Mouse (Mus musculus) liver, adult 2 months (tissue): ENCODE measurements around the gene Ddx58. TPM values are rescaled to one million over a fixed set of nuclear protein-coding genes. Genes with fewer than 3 reads are reported as not detected.

Experiments used
- DNase-seq: peaks from one replicate; pipeline ENCODE4 v3.0.0-alpha.2; 2011; ENCODE audit warnings: low read depth, low spot score; ENCODE audit errors: extremely low read depth
- H3K27ac ChIP-seq: fragments of 200-500 bp; replicated peaks from 2 replicates; pipeline ENCODE4 v1.5.1; 2012; ENCODE audit warnings: low read depth, mild to moderate bottlenecking, control low read depth, inconsistent platforms, low read length; ENCODE audit not compliant: insufficient read depth
- H3K27me3 ChIP-seq: fragments of 200-500 bp; 2 replicates; pipeline ENCODE4 v1.6.1; 2012; ENCODE audit warnings: mild to moderate bottlenecking, moderate library complexity, low read length, inconsistent platforms; ENCODE audit not compliant: control insufficient read depth, insufficient read depth
- H3K36me3 ChIP-seq: fragments of 200-500 bp; 2 replicates; pipeline ENCODE4 v1.6.1; 2012; ENCODE audit warnings: low read length, inconsistent platforms; ENCODE audit not compliant: control insufficient read depth, insufficient read depth
- H3K4me1 ChIP-seq: fragments of 200-500 bp; 2 replicates; pipeline ENCODE4 v1.6.1; 2011; ENCODE audit warnings: low read length; ENCODE audit not compliant: control insufficient read depth, insufficient read depth
- H3K4me3 ChIP-seq: fragments of 200-500 bp; 2 replicates; pipeline ENCODE4 v1.5.1; 2011; ENCODE audit warnings: low read depth, mild to moderate bottlenecking, control low read depth, low read length, moderate library complexity; ENCODE audit not compliant: insufficient read depth
- H3K79me2 ChIP-seq: fragments of 200-500 bp; 2 replicates; pipeline ENCODE4 v1.6.1; 2012; ENCODE audit warnings: inconsistent platforms, mild to moderate bottlenecking, low read length, moderate library complexity; ENCODE audit not compliant: control insufficient read depth, insufficient read depth
- H3K9ac ChIP-seq: fragments of 200-500 bp; 2 replicates; pipeline ENCODE4 v1.6.1; 2012; ENCODE audit warnings: low read depth, mild to moderate bottlenecking, control low read depth, inconsistent platforms, low read length
- CTCF ChIP-seq: fragments of 200-500 bp; IDR thresholded peaks from 2 replicates; pipeline ENCODE4 v1.5.1; 2011; ENCODE audit warnings: low read depth, low read length, control low read depth
- POLR2A ChIP-seq: fragments of 200-500 bp; IDR thresholded peaks from 2 replicates; pipeline ENCODE4 v1.6.1; 2011; ENCODE audit warnings: low read length, control low read depth; ENCODE audit not compliant: insufficient read depth; ENCODE audit errors: extremely low read depth
- WGBS: fragments of 180-500 bp; shearing (Covaris S2); methylation state at CpG from one replicate; pipeline ENCODE4 v1.1.7; 2018; 5-methylcytosine and 5-hydroxymethylcytosine counted together
- polyA plus RNA-seq: library from polyadenylated mRNA; depleted of rRNA; stranded (reverse); fragments of >200 nt; gene quantifications from 2 replicates; pipeline ENCODE4 v1.2.3, GENCODE M21; 2012
- total RNA-seq: library from RNA; depleted of rRNA; stranded (reverse); fragments of >200 nt; gene quantifications from 2 replicates; pipeline ENCODE4 v1.2.3, GENCODE M21; 2014

Ddx58 gene
- total and polyA plus RNA-seq, 2 experiments: 11.6 to 29.2 TPM

DNA sequence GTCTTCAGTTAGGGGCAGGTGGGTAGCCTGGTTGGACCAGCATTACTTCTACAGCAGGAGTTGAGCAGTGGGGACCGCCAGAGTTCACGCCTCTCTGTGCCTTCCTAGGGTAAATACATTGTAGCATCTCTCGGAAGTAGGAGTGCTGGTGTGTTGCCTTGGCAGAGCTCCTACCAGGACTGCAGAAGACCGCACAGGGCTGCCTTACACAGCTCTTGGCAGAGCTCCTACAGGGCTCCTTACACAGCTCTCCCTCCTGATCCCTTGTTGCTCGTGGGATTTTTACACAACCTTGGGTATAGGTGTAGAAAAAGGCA is 81.4 kb downstream of the Ddx58 start:
- Histone ChIP-seq H3K27ac (peak overlapping the region; percentile 70), H3K9ac (peak overlapping the region; percentile 14), H3K36me3 (no peaks in the 10 kb centered on the region), H3K4me3 (no peak overlapping the region), H3K79me2 (peaks cover 33% of the 10 kb centered on the region), H3K27me3 (no peaks in the 10 kb centered on the region), H3K4me1 (peaks cover 52% of the 10 kb centered on the region)
- 19% methylated on average over 5 of the region's 5 CpGs for WGBS
- peak; percentile 47 for DNase-seq
- no peak for TF ChIP-seq POLR2A

GRCm38 (mm10) chr4:40157500-40158223 is 82.0 kb downstream of the Ddx58 start:
- peak; percentile 71 for DNase-seq

GRCm38 (mm10) chr4:40156582-40157499 is 82.8 kb downstream of the Ddx58 start:
- Histone ChIP-seq H3K4me3 (no peak overlapping the region), H3K4me1 (peaks cover 57% of the 10 kb centered on the region), H3K36me3 (no peaks in the 10 kb centered on the region), H3K27ac (peak overlapping the region; percentile 70), H3K79me2 (peaks cover 27% of the 10 kb centered on the region), H3K9ac (peak overlapping the region; percentile 25), H3K27me3 (no peaks in the 10 kb centered on the region)
- 24% methylated on average over 18 of the region's 18 CpGs for WGBS
- DNase-seq: peak; percentile 75
- TF ChIP-seq CTCF: no peak
- no peak for TF ChIP-seq POLR2A

More at GRCm38 (mm10) chr4:40157500-40158223, 82.0 kb downstream of the Ddx58 start:
- H3K4me3 ChIP-seq: no peak overlapping the region
- H3K9ac ChIP-seq: peak overlapping the region; percentile 25
- H3K79me2 ChIP-seq: peaks cover 31% of the 10 kb centered on the region
- peaks cover 55% of the 10 kb centered on the region for H3K4me1 ChIP-seq
- TF ChIP-seq POLR2A (no peak), CTCF (no peak)
- H3K27me3 ChIP-seq: no peaks in the 10 kb centered on the region
- H3K36me3 ChIP-seq: no peaks in the 10 kb centered on the region
- peak overlapping the region; percentile 70 for H3K27ac ChIP-seq
- 31% methylated on average over 5 of the region's 5 CpGs for WGBS

DNA sequence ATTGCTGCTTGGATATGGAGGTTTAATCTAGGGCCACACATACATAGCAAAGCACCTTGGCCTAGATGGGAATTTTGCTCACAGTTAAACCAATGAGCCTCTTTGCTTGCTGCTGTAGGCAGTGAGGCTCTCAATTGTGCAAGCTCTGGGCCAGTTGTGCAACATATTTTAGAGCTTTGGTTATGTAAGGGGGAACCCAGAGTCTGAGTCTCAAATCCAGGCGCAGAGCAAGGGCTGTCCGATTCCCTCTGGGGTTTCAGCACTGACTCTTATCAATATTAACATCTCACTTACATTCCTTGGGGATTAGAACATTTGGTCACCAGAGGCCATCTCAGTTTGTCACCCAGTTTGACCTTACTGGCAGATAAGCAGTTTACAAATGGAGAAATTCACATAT is 83.5 kb downstream of the Ddx58 start:
- no peaks in the 10 kb centered on the region for H3K27me3 ChIP-seq
- H3K27ac ChIP-seq: peak overlapping the region; percentile 76
- 11% methylated on average over 2 of the region's 2 CpGs for WGBS
- DNase-seq: peak; percentile 95
- H3K9ac ChIP-seq: no peak overlapping the region
- no peak for TF ChIP-seq POLR2A
- no peak for TF ChIP-seq CTCF
- H3K4me3 ChIP-seq: no peak overlapping the region
- H3K4me1 ChIP-seq: peaks cover 55% of the 10 kb centered on the region
- H3K79me2 ChIP-seq: peaks cover 25% of the 10 kb centered on the region
- no peaks in the 10 kb centered on the region for H3K36me3 ChIP-seq

DNA sequence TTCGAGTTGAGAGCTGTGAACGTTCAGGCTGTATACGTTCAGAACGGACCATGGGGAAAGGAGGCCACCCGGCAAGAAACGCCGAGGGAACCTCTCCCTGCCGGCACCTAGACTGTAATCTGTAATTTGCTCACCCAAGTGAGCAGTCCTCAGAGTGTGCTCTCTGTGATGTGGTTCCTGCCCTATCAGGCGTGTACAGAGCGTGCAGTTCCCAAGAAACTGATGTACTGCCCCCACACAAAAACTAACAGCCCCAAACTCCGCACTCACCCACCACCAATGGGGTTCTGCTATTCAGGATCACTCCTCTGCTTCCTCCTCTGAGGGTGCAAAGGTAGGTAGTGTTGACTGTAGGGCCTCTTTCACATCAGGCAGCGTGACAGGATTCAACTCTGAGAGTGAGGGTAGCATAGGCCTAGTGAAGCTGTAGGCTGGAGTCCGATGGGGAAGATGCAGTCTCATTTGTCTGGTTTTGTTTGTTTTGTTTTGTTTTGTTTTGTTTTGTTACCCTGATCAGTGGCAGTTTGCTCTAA is 84.1 kb downstream of the Ddx58 start:
- Histone ChIP-seq H3K9ac (peak overlapping the region; percentile 57), H3K36me3 (0 out of 2 replicates have a peak, but pooled peaks cover 2% of the 10 kb centered on the region), H3K27ac (peak overlapping the region; percentile 76), H3K79me2 (peaks cover 30% of the 10 kb centered on the region), H3K4me1 (peaks cover 55% of the 10 kb centered on the region), H3K27me3 (no peaks in the 10 kb centered on the region), H3K4me3 (no peak overlapping the region)
- WGBS: 17% methylated on average over 13 of the region's 13 CpGs
- peak; percentile 55 for DNase-seq
- TF ChIP-seq CTCF (no peak), POLR2A (no peak)
